Mouse (Mus musculus) fibroblast of lung, adult 2 months (primary cell): ENCODE measurements around the gene Cxcl15.
"Not testable (repeated sequence)": the region's sequence is repeated elsewhere in the genome, so short reads cannot be mapped to it uniquely, and the experiment has no call there.

Source experiments
- DNase-seq: peaks from one replicate; pipeline ENCODE4 v3.0.0-alpha.2; 2011; ENCODE audit warnings: low read depth

Cxcl15 gene

DNA sequence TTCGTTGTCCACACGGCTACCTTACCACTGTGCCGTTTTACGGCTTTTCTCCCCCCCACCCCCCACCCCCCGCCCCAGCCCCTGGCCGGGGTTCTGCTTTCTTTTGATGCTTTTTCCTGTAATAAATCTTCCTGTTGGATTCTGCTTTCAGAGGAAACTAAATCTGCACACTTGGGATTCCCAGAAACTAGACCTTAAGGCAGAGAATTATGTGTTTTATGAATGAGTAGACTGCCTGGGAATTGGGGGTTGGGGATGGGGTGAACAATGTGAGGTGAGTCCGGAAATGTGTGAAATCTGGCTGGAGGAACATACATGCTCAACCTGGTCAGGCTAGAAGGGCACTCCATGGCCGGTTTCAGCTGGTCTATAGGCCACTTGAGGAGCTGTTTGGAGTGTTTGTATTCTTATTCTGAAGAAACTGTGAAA is 4.2 kb upstream of the Cxcl15 start:
- DNase-seq, result no peak

DNA sequence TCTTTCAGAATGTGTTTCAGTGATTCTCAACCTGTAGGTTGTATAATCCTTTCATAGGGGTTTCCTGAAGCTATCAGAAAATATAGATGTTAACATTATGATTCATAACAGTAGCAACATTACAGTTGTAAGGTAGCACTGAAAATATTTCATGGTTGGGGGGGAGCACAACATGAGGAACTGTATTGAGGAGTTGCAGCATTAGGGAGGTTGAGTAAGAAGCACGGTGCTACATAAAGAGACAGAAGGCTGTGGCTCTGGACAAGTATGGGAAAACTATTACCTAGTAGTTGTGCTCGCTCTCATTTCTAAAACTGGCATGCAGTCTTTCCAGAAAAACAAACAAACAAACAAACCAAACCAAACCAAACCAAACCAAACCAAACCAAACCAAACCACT is 1.1 kb downstream of the Cxcl15 start:
- not testable (repeated sequence) for DNase-seq

GRCm38 (mm10) chr5:90804574-90804973 is 10.2 kb downstream of the Cxcl15 start:
- no peak for DNase-seq

- DNase-seq, result no peak
Measured at GRCm38 (mm10) chr5:90806050-90806449, 11.7 kb downstream of the Cxcl15 start.

DNA sequence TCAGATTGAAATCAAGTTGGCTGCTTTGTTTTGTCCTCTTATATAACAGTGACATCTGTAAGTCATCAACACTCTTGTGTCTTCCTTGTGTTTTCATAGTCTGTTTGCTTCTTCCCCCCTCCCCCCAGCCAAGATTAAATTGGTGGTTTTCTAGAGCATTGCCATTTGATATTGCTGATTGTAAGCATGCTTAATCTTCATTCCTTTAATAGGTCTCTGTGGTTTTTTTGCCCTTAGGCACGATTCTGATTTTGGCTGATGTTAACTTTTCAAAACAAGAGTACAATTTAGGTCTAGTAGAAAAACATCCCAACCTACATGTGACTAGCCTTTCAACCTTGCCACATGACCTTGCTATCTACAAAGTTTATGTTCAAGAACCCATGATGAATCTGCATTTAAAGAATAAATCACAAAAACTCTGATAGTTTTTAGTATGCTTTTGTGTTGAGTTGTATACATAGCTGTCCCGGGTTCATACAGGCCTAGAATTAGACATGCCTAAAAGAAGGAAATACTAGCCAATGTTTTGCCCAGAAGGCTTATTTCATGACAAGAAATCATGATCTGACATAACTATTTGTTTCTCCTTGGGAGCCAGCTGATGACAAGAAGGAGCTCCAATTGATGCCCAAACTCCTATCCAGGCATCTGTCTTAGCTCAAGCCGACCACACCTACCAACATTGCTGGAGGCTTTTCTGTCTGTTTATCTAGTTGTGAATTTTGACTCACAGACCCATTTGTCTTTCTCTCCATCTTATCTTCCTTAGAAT is 13.0 kb downstream of the Cxcl15 start:
- DNase-seq, result no peak

DNA sequence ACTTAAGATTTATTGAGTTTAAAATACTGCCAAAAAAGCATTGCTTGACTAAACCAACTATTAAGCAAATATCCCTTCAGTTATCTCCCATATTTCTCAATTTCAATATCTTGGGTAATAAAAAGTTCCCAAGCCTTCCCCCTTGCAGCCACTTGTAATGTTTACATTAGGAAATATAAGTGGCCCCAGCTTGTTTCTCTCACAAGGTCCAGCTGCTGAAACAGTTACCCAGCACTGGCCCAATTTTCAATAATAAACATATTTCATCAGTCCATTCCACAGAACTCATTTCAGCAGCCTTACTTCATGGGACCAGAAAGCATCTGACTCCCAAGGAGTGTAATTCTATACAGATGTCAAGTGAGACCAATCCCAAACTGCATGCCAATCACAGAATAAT is 25.4 kb downstream of the Cxcl15 start:
- no peak for DNase-seq

DNA sequence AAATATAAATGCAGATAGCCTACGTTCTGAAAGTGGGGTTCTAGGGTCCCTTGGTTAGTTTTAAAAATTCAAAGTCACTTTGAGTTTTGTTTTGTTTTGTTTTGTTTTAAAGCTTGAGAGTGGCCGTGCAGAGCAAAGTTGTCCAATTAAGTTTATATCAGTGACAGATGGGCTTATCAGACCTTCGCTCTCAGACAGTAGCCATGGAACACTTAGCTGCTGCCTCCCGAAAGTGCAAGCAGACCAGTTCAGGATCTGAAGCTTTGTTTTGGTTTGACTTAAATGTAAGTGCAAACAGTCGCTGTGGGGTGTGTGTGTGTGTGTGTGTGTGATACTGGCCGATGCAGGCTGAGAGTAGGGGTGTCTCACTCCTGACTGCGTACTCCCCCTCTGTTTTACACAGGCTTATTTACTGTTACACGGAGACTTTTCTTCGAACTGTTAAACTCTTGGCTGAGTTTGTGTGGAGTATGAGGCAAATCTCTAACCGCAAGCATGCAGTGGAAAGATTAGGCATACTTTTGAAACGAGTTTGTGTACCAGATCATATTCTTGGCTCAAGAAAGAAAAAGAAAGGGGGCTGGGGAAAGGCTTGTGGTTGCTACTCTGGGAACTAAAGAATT is 37.9 kb downstream of the Cxcl15 start:
- peak; percentile 93 for DNase-seq

DNA sequence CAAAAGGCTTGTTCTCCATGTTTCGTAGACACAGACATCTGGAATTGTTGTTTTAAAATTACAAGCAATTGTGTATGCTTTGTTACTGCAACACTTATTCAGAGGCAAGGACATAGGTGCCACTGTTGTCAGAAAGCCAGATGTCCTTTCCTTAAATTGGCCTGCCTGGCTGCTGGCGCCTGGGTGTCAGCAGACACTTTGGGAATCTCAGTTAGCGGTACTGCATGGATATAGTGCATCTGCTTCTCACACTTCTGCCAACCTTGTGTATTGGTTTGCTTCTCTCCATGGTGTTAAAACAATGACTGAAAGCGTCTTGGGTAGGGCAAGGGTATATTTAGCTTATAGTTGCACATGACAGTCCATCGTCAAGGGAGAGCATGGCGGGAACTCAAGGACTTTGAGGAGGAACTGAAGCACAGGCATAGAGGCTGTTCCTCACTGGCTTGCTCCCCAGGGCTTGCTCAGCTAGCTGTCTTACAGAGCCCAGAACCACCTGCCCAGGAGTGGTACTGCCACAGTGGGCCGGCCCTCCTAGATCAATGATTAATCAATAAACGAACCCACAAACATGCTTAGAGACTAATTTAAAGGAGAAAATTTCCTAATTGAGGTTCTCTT is 38.5 kb downstream of the Cxcl15 start:
- no peak for DNase-seq

DNA sequence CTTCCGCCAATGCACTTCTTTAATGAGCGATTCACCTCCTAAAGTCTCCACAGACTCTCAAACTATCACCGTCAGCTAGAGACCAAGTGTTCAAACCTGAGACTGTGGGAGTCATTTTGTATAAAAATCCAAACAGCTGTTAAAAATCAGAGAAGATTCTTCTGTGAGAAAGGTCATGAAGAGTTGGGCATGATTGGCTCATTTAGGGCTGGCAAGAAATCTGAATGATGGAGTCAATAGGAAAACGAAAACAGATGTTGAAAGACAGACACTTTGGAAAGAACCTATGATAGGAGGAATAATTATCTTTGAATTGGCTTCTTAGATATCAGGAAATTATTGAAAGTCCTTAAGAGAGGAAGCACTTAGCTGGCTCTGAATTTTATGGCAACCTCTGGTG is 40.1 kb downstream of the Cxcl15 start:
- DNase-seq, result no peak

DNA sequence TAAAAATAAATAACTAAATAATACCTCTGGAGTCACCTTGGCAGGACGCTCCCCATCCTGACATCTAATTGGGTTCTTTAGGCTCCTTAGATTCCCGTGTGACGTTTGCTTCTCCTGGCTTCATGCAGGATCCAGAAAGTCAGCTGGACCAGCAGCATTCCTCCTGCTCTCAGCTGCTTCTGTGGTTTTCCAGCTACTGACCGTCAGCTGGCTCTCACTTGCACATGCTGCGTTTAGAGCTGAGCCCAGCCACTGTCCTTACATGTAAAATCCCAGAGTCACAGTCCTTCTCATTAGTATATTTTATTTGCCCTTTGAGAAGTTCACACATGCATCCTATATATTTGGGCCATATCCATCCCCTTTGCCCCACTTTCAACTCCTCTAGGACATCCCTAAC is 44.2 kb downstream of the Cxcl15 start:
- DNase-seq, result no peak

DNA sequence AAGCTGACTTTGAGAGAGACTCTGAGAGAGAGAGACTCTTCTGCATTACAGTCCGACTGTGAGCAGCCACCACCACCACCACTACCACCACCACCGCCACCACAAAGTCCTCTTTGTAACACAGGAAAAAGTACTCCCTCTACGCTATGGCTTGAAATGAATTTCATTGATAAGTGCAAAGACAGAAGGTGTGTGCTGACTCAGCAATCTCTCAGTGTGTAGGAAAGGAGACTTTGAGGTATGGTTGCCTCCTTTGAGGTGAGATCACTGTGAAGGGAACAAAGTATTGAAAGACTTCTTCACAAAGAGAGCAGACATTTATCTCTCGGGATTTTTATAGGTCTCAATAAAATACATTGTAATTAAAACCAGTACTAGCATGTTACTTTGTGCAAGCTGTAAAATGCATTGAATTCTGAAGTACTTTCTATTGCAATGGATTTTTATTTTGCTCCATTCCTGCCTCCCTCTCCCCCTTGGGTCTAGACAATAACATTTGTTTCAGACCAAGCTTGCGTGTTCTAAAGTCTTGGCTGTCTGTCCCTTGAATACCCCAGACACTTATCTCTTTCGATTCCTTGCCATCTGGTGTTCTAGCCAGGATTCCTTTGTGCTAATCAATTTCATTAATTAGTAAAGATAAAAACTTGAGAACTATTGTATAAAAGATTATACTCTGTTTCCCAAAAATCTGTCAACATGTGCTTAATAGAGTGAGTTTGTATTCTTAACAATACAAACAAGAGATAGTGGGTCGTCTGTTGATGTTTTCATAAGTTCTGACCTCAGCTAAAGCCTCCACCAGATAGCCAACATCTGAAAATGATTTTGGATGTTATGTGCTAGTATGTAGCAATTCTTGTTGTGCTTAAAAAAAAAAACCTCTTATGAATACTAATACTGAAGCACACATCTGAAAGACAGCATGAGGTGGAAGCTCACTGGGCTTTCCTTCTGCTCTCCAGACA is 46.9 kb downstream of the Cxcl15 start:
- DNase-seq, result no peak

DNA sequence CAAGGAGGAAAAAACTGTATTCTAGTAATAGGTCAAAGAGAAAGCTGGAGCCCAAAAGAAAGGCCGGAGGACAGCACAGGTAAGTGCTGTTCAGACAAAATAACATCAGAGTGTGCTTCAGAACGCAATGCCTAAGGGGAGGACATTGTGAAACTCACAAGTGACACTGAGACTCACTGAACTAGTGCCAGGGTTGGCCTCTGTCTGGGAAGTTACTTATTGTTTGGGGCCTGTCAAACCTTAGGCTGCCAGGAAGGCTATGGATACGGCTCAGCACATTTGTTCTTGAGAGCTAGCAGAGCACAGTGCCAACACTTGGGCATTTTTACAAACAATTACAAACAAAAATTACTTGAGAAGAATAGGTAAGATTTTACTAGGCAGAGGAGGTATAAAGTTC is 49.6 kb downstream of the Cxcl15 start:
- no peak for DNase-seq

GRCm38 (mm10) chr5:90850096-90850495 is 55.8 kb downstream of the Cxcl15 start:
- not testable (repeated sequence) for DNase-seq

DNA sequence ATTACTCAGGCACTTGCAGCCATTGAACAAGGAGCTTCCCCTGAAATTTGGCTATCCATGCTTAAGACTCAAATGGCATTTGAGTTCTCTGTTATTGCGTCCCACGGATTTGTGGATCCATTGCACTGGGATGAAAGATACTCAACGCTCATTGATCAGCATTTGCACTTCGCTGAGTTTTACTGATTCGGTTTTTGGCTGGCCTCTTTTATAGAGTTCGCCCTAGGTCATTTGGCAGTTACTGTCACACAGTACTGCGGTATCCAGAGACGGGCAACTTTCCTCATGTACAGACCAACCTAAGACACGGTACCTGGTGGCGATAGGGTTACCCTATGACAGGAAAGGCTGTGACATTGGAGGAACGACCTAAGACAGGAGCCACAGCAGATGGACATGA is 57.1 kb downstream of the Cxcl15 start:
- not testable (repeated sequence) for DNase-seq
